Comparison of ENCODE assay signal across 19 mouse cellular contexts in genomic region chr9:5708482-5708881, GRCm38 (mm10).
"Had no signal": no experiment of that assay in that cellular context is flagged by ENCODE, and none has a peak within 500 bp of the region (broad histone marks: within the 10 kb centered on the region; RNA-seq: fewer than 3 reads in every experiment).

No protein-coding gene starts in this region.

- H3K9ac ChIP-seq: lung, embryonic 14.5 days; midbrain, embryonic 12.5 days; neural tube, embryonic 13.5 days; neural tube, embryonic 15.5 days had no signal

- H3K4me1 ChIP-seq: midbrain, embryonic 12.5 days; neural tube, embryonic 13.5 days; neural tube, embryonic 15.5 days had no signal

- H3K9me3 ChIP-seq: midbrain, embryonic 10.5 days; midbrain, embryonic 12.5 days; neural tube, embryonic 13.5 days; neural tube, embryonic 15.5 days had no signal

- ATAC-seq: midbrain, embryonic 16.5 days had no signal

- H3K4me2 ChIP-seq: lung, embryonic 14.5 days; midbrain, embryonic 12.5 days; neural tube, embryonic 13.5 days; neural tube, embryonic 15.5 days had no signal

- H3K27me3 ChIP-seq: midbrain, embryonic 12.5 days; neural tube, embryonic 13.5 days; neural tube, embryonic 15.5 days had no signal

- DNase-seq: lung, adult 18-20 months; lung, embryonic 14.5 days; lung, postnatal 10 days; lung, postnatal 4 days; midbrain, embryonic 14.5 days; retina, postnatal 1 day; right cerebral cortex, adult 18-20 months; right cerebral cortex, postnatal 25 days; right cerebral cortex, postnatal 4 days; spleen, adult 18-20 months; thymus, adult 18-20 months; thymus, postnatal 14 days; thymus, postnatal 36 days had no signal

- H3K36me3 ChIP-seq: midbrain, embryonic 10.5 days; midbrain, embryonic 12.5 days; neural tube, embryonic 13.5 days; neural tube, embryonic 15.5 days had no signal

- H3K27ac ChIP-seq: midbrain, embryonic 10.5 days; midbrain, embryonic 12.5 days; neural tube, embryonic 13.5 days; neural tube, embryonic 15.5 days had no signal

- H3K4me3 ChIP-seq: midbrain, embryonic 10.5 days; midbrain, embryonic 12.5 days; myocyte; neural tube, embryonic 13.5 days; neural tube, embryonic 15.5 days had no signal
